Mouse (Mus musculus): ENCODE measurements around the gene Grik4. TPM values are rescaled to one million over a fixed set of nuclear protein-coding genes. Genes with fewer than 3 reads are reported as not detected.

Gene Grik4
- total RNA-seq, 2 experiments from 2014 or later, result 13.4 to 16.8 TPM

DNA sequence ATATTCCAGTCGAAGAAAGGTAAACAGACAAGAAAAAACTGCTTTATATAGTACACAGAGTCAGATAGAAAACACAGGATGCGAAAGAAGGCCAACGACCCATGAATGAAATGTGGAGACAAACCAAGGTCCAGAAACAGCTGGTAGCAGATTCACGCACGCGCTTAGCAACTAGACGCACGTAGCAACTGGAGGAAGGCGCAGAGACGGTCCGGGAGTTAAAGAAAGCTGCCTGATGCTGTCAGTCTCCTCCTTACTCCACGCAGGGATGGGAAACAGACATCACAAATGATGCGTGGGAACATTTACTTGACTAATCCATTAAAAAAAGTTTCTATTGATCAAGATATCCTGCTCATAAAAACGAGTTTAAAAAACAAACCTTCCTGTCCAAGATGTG, 426.1 kb downstream of the Grik4 start:
- no peak for DNase-seq
- intact Hi-C loops (cut with DNase I), result no loop called here

DNA sequence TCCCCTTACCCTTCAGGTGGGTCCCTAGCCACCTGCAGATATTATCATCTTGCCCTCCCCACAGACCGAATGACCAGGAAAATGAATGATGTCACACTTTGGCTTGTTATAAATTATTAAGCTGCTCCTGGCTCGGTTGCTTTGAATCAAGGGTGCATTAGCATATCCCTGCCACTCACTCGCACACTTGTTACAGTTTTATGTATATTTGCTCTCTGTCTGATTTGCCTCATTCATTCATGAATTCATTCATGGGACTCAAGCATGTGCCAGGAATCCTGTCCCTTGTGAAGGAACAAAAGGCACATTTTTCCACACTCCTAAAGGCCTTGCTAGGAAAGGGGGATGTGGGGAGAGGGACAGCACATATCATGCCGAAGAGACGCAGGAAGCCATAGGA, 431.1 kb downstream of the Grik4 start:
- no peak for DNase-seq
- intact Hi-C loops (cut with DNase I), result no loop called here

- no peak for DNase-seq
- intact Hi-C loops (cut with DNase I), result no loop called here
Measured at GRCm38 (mm10) chr9:42512312-42512711, 432.0 kb downstream of the Grik4 start.

- DNase-seq, result no peak
Measured at GRCm38 (mm10) chr9:42508235-42508634, 436.1 kb downstream of the Grik4 start.

DNA sequence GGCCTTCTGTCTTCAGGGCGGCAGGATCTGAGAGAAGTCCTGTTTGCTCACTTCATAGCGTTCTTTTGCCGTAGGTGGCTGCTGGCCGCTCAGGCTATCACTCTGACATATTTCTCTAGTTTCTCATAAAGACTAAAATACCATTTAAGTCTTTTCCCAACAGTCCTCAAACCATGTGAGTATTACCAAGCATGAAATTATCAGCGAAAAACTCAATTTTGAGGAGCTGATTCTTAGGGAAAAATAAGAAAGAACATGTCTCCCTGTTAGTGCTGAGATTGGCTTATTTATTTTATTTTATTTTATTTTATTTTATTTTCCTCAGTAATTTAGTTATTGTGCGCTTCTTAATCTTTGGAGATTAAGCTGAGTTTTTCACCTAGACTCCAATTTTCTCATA, 436.6 kb downstream of the Grik4 start, which contains the start of gene Tbcel:
Tbcel (minus strand) TSS at position 101 of the 400 bp plus-strand sequence.
- no peak for DNase-seq
- intact Hi-C loops (cut with DNase I), result no loop called here

More at GRCm38 (mm10) chr9:42508235-42508634, 436.1 kb downstream of the Grik4 start:
- intact Hi-C loops (cut with DNase I), result no loop called here

DNA sequence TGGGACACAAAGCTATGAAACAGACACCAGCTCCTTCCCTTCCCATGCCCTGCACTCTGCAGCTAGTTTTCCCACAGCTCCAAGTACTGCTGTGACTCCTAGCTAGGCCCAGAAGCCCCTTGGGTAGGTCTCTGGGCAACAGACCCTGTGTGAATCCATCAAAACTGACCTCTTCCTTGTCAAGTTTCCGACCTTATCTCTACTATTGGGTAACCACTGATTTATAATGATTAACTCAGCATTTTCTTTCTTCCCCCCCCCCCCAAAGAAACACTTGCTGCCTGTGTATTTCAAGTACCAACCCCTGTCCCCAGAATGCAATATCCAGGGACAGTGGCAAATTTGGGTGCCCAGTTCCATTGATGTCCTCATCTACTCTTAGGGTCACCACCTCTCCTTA, 437.3 kb downstream of the Grik4 start:
- intact Hi-C loops (cut with DNase I), result no loop called here
- no peak for DNase-seq

DNA sequence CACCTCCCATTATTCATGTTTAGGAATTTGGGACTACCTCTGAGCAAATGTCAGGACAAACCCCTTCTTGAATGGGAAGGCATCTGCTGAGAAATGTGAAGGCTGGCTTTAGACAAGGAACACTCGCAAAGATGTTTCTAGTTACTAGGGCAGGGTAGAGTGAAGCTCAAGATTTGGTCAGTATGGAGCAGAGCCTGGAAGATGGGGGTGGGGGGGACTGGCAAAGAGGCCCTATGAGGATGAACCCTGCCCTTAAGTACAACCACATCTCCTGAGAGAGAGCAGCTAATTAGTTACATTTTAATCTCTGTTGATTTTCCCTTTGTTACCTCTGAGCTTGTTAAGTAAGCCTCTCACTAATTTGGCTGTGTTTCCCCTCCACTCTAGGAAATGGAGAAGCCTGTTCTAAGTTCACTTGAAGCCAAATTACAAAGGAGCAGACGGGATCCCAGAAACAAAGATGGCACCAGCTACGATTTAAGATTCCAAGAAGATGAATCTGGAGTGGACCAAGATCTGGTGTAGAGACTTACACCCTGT, 439.3 kb downstream of the Grik4 start:
- DNase-seq, result no peak
- intact Hi-C loops (cut with DNase I), result no loop called here

- DNase-seq, result no peak
- intact Hi-C loops (cut with DNase I), result no loop called here
Measured at GRCm38 (mm10) chr9:42504559-42504958, 439.7 kb downstream of the Grik4 start.

- peak; percentile 11 for DNase-seq
- intact Hi-C loops (cut with DNase I), result no loop called here
Measured at GRCm38 (mm10) chr9:42503709-42504108, 440.6 kb downstream of the Grik4 start.

DNA sequence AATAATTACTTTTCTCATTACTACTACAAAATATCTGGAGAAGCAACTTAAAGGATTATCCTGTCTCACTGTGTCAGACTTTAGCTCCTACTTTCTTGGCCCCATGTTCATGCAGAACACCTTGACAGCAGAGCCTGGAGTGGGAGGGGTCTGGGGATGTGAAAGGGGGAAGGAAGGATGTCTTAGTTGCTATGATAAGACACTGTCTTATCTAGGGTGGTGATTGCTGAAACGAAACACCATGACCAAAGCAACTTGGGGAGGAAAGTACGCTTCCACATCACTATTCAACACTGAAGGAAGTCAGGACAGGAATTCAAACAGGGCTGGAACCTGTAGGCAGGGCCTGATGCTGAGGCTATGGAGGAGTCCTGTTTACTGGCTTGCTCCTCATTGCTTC, 448.0 kb downstream of the Grik4 start:
- no peak for DNase-seq
- intact Hi-C loops (cut with DNase I), result no loop called here

DNA sequence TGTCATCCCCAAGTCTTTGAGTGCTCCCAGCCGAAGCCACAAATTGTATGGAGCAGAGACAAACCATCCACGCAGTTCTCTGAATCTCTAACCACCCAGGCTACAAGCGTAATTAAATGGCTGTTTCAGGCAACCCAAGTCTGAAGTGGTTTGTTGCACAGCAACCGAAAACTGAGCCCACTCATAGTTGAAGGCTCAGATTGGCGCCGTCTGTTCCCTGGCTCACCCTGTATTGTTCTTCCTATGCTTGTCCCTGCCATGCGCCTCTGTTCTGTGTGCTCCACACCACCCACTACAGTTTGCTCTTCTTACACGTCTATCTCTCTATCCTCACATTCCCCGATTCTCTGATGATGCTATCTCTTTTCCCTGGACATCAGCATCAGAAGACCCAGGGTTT, 452.5 kb downstream of the Grik4 start:
- DNase-seq, result no peak
- intact Hi-C loops (cut with DNase I), result no loop called here

DNA sequence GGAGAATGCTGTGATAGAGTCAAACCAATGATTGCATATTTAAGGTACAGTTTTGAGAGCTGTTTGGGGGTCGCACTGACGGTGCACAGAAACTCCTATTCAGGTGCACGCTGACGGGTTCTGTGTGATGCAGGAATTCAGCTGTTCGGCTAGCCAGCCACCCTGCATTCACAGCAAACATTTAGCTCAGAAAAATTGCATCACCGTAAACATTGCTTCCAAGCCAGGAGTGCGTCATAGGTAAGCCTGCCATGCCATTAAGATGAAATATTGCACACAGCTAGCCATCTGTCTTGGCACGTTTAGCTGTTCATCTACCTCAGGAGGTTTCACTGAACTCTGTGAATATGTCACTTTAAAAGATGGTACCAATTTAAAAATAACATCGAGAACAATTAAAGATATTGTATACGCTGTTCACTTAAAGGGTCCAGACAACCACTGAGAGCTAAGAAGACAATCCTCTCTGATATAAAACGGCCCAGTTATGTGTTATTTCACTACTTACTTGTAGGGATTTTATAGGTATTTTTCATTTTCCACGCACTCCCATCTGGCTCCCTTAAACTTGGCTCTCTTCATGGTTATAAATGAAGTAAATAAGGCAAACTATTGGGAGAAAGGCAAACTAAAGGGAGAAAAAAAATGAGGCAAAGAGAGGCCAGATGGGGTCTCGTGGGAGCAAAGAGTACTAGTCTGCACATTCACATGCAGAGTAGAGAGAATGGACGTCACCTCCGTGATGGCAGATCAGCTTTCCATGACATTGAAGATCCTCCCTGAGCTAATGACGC, 453.5 kb downstream of the Grik4 start:
- intact Hi-C loops (cut with DNase I), result no loop called here
- no peak for DNase-seq

DNA sequence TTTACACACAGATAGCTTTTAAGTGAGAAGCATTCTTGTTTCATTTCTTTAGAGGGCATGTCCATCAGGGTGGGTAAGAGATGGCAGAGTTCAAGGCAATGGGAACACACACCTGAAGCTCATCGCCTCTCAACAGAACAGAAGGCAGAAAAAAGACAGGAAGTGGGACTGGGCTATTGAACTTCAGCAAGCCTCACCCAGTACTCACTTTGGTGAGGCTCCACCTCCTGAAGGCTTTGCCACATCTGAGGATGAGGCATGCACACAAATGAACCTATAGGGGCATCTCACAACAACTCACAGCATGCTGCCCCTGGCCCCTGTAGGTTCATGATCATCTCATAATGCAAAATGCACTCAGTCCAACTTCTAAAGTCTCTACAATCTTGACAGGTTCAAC, 456.2 kb downstream of the Grik4 start:
- DNase-seq, result no peak
- intact Hi-C loops (cut with DNase I), result no loop called here

GRCm38 (mm10) chr9:42486913-42487312, 457.4 kb downstream of the Grik4 start:
- DNase-seq, result no peak
- intact Hi-C loops (cut with DNase I), result no loop called here

GRCm38 (mm10) chr9:42484667-42485066, 459.6 kb downstream of the Grik4 start:
- no peak for DNase-seq
- intact Hi-C loops (cut with DNase I), result no loop called here

DNA sequence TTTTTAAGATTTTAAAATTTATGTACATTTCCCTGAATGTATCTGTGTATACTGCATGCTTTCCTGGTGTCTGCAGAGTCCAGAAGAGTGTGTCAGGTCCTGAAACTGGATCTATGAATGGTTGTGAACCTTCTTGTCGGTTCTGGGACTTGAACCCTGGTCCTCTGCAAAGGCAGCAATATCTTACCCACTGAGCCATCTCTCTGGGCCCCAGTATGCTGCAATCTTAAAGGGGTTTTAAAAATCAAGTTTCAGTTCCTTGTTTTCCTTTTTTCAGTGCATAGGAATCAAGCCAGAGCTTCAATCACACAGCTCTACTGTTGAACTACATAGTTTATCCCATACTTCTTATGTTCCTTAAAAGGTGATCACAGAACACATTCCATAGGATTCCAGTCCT, 461.3 kb downstream of the Grik4 start:
- no peak for DNase-seq
- intact Hi-C loops (cut with DNase I), result no loop called here

DNA sequence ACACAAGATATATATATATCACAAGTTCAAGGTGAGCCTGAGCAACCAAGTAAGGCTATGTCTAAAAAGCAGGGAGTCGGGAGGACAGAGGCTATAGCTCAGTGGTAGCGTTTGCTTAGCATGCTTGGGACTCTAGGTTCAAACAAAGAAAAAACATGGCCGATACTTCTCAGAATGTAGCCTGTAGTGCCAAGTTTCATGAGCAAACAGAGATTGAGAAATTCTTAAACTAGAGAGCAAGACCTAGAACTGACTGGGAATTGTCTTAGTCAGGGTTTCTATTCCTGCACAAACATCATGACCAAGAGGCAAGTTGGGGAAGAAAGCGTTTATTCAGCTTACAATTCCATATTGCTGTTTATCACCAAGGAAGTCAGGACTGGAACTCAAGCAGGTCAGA, 468.1 kb downstream of the Grik4 start:
- no peak for DNase-seq
- intact Hi-C loops (cut with DNase I), result no loop called here

DNA sequence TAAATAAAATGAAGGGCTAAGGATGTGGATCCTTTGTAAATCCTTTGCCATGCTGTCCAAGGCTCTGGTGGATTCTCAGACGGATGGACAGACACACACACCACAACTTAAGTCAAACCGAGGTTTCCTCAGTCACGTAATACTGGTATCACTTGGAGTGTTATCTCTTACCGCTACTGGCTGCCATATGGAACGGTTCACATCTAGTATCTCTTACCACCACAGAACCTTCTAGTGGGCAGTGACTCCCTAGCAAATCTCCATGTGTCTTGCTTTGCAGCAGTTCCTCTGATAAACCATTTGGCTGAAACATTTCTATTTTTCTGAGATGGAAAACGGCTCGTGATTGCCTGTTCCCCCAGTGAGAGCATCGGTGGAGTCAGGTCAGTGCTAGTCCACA, 470.0 kb downstream of the Grik4 start:
- DNase-seq, result no peak
- intact Hi-C loops (cut with DNase I), result no loop called here

DNA sequence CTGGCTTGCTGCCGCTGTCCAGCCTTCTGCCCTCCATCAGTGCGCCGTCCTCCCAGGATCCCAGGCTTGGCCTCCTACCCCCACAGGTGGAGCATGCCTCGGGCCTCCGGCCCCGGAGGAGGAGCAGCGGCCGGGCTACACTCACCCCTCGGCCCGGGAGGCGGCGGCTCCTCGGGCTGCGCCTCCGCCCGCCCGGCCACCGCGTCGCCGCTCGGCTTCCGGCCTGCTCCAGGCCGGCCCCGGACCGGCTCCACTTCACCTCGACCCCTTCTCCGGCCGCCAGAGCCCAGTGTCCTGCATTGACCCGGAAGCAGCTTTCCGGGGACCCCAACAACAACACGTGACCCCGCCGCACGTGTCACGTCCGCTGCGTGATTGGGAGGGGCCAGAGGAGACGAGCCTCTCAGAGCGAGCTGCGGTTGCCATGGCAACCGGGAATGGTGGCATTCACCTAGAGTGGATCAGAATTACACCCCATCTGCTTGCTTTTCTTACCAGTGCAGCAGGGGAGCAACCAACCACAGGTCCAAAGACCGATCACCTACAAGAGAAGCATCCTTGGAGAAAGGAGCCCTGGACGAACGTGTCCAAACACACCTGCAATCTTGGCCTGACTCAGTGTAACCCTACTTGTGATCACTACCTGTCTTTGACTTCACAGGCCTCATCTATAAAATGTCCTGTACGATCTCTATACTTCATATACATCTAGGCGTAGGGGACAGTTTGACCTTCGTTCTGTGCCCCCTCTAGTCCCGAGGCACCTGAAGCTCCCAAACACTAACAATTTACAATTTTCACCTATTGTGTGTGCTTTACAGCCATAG, 472.2 kb downstream of the Grik4 start:
- DNase-seq, result peak; percentile 96
- intact Hi-C loops (cut with DNase I), result no loop called here

DNA sequence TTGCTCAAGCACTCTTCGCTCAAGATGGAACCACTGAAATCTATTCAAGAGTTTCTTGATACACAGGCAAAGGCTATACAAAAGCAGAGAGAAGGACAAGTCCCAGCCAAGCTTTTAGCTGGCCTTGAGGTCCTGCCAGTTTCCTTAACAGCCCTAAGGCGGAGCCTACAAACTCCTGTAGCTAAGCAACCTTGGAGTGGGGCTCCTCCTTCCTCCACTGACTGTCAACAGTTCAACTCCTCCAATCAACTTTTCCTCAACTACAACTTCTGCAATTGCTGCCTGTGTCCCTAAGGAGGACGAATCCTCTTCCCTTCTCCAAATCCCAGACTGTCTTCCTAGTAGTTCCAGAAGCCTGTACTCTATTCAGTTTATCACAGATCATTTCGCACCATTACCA, 473.1 kb downstream of the Grik4 start:
- DNase-seq, result peak; percentile 9
- intact Hi-C loops (cut with DNase I), result no loop called here

- DNase-seq, result no peak
- intact Hi-C loops (cut with DNase I), result no loop called here
Measured at GRCm38 (mm10) chr9:42469323-42469722, 475.0 kb downstream of the Grik4 start.

GRCm38 (mm10) chr9:42468360-42468759, 475.9 kb downstream of the Grik4 start:
- intact Hi-C loops (cut with DNase I), result no loop called here
- no peak for DNase-seq

Measured in left cerebral cortex, postnatal 4 days (tissue).